Mouse (Mus musculus): ENCODE results near the gene Dhx57. TPM values are rescaled to one million over a fixed set of nuclear protein-coding genes. Genes with fewer than 3 reads are reported as not detected.
A peak's percentile ranks its signal among the peaks of the same experiment; 100 is the strongest.
"Not testable (repeated sequence)": the region's sequence is repeated elsewhere in the genome, so short reads cannot be mapped to it uniquely, and the experiment has no call there.

Gene Dhx57
- polyA plus RNA-seq, 1 experiment from 2014 or later, result 3.9 TPM

DNA sequence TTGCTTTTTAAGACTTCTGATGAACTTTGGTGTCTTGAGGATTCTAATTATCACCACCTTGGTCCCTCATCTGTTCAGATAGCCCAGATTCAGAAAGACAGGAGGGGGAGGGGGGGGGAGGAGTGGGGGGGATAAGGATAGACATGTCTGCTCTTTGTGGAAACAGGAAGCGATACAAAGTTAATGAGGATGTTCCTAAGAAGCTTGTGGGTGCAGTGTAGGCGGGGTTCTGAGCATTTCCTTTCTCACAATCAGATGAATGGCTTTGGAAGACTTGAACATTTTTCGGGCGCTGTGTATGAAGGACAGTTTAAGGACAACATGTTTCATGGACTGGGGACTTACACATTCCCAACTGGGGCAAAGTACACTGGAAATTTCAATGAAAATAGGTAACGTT lies 5.0 kb upstream of the Dhx57 start:
- Histone ChIP-seq H3K36me3 (replicated peaks) (no peaks in the 10 kb centered on the region), H3K27me3 (no peaks in the 10 kb centered on the region), H3K4me2 (no peak overlapping the region), H3K27ac (replicated peaks) (no peak overlapping the region), H3K9ac (no peak overlapping the region), H3K4me3 (replicated peaks) (no peak overlapping the region), H3K9me3 (replicated peaks) (no peaks in the 10 kb centered on the region), H3K4me1 (replicated peaks) (no peaks in the 10 kb centered on the region)
- WGBS (ENCODE audit: insufficient replicate concordance), result 52% methylated on average over 5 of the region's 5 CpGs
- no peak for ATAC-seq (ENCODE audit: insufficient read depth)

DNA sequence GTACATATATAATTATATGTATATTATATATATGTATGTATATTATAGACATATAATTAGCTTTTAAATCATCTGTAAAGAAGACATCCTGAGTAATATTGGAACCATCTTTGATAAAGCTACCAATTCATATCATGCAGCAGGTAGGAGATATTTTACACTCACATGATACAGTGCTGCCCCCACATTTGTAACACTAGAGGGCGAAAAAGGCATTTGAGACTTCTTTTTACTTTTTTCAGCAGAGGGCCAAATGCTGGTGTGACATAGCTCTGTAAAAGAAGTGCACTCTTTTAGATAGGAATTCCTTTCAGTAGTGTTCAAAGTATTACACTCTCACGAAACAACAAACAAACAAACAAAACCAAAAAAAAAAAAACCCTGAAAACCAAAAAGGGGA lies 872 bp upstream of the Dhx57 start:
- 11% methylated on average over 2 of the region's 2 CpGs for WGBS (ENCODE audit: insufficient replicate concordance)
- no peak overlapping the region for H3K27ac ChIP-seq (replicated peaks)
- no peak overlapping the region for H3K4me2 ChIP-seq
- H3K4me3 ChIP-seq (replicated peaks), result no peak overlapping the region
- H3K9me3 ChIP-seq (replicated peaks), result no peaks in the 10 kb centered on the region
- H3K9ac ChIP-seq, result no peak overlapping the region
- no peaks in the 10 kb centered on the region for H3K36me3 ChIP-seq (replicated peaks)
- H3K27me3 ChIP-seq, result no peaks in the 10 kb centered on the region
- ATAC-seq (ENCODE audit: insufficient read depth), result no peak
- peaks cover 19% of the 10 kb centered on the region for H3K4me1 ChIP-seq (replicated peaks)

DNA sequence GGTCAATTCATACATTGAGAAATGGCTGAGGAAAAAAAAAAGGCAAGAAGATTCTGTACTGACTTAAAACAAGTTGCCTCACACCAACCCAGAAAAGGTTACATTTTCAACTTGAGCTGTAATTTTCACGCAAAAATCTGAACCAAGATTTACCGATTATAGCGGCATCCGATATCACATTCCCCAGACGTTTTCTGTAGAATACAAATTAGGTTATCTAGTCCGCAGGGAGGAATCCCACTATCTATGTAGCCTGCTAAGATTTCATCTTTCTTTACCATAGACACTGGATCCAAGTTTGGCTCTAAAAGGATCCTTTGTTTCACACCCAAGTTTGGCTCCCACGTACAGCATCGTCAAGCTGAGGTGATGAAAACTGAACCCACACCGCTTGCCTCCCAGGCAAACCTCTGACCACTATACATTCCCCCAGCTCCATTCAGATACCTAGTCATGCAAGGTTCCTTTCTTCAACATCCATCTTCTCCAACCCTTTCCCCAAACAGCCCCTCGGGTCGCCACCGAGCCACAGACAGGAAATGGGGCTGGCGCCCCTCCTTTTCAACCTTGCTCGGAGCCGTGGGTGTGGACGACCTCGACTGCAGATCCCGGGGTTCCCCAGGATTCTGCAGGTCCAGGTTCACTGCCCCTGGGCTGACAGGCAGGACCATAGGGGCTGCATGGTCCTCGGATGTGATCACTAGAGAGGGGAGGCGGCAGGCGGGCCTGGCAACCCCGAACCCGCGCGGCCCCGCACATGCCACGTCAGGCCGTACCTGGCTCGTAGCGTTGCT lies 799 bp downstream of the Dhx57 start:
- Histone ChIP-seq H3K4me1 (replicated peaks) (peaks cover 19% of the 10 kb centered on the region), H3K36me3 (replicated peaks) (no peaks in the 10 kb centered on the region), H3K9ac (peak overlapping the region; percentile 76), H3K27me3 (no peaks in the 10 kb centered on the region), H3K9me3 (replicated peaks) (no peaks in the 10 kb centered on the region), H3K4me3 (replicated peaks) (peak overlapping the region; percentile 91), H3K4me2 (peak overlapping the region; percentile 96), H3K27ac (replicated peaks) (peak overlapping the region; percentile 70)
- WGBS (ENCODE audit: insufficient replicate concordance), result under 1% methylated on average over 30 of the region's 30 CpGs
- ATAC-seq (ENCODE audit: insufficient read depth), result no peak; the same call in 1 of the 2 replicates

DNA sequence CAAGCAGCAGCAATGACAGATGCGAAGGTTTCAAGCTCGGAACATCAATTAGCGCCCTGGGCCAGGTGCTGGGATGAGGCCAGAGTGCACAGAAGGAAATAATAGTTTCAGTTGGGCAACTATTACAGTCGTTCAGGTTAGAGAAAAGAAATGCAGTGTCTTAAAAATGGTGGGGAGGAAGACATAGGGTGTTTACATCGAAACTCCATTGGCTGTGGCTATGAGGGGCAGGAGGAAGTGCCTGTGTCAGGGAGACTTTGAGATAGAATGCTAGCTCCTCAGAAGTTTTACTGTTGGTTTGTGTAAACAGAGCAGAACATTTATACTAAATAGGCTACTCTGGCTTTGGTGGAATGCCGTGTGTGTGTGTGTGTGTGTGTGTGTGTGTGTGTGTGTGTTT lies 2.3 kb downstream of the Dhx57 start:
- Histone ChIP-seq H3K36me3 (replicated peaks) (no peaks in the 10 kb centered on the region), H3K4me2 (0 out of 2 replicates have a peak overlapping the region, but pooled peaks have one; percentile 96), H3K4me3 (replicated peaks) (no peak overlapping the region), H3K27me3 (no peaks in the 10 kb centered on the region), H3K9me3 (replicated peaks) (no peaks in the 10 kb centered on the region), H3K4me1 (replicated peaks) (peaks cover 19% of the 10 kb centered on the region), H3K27ac (replicated peaks) (no peak overlapping the region), H3K9ac (no peak overlapping the region)
- WGBS (ENCODE audit: insufficient replicate concordance), result 66% methylated on average over 6 of the region's 6 CpGs
- ATAC-seq (ENCODE audit: insufficient read depth), result no peak

DNA sequence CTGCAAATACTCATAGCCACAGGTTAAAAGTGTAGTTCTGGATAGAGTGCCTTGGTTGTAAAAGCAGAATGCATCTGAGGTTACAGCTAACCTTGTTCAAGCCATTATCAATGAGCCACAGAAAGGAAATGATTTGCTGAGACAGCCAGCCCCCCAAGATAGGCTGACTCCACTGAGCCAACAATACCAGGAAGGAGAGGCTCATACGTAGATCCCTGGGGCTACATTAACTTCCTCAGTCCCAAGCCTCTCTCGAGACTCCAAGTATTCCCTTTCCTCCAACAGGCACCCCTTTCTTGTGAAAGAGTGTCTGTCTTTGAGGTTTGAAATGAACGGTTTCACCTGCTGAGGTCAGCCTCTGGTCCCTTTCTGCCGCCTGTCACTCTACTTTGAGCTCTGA lies 5.8 kb downstream of the Dhx57 start:
- H3K27me3 ChIP-seq, result no peaks in the 10 kb centered on the region
- H3K36me3 ChIP-seq (replicated peaks), result peaks cover 5% of the 10 kb centered on the region; the same call in 1 of the 2 replicates
- H3K27ac ChIP-seq (replicated peaks), result no peak overlapping the region
- H3K4me2 ChIP-seq, result no peak overlapping the region
- ATAC-seq (ENCODE audit: insufficient read depth), result no peak
- H3K9me3 ChIP-seq (replicated peaks), result no peaks in the 10 kb centered on the region
- H3K4me3 ChIP-seq (replicated peaks), result no peak overlapping the region
- H3K9ac ChIP-seq, result no peak overlapping the region
- 27% methylated on average over 4 of the region's 4 CpGs for WGBS (ENCODE audit: insufficient replicate concordance)
- peaks cover 20% of the 10 kb centered on the region for H3K4me1 ChIP-seq (replicated peaks)

DNA sequence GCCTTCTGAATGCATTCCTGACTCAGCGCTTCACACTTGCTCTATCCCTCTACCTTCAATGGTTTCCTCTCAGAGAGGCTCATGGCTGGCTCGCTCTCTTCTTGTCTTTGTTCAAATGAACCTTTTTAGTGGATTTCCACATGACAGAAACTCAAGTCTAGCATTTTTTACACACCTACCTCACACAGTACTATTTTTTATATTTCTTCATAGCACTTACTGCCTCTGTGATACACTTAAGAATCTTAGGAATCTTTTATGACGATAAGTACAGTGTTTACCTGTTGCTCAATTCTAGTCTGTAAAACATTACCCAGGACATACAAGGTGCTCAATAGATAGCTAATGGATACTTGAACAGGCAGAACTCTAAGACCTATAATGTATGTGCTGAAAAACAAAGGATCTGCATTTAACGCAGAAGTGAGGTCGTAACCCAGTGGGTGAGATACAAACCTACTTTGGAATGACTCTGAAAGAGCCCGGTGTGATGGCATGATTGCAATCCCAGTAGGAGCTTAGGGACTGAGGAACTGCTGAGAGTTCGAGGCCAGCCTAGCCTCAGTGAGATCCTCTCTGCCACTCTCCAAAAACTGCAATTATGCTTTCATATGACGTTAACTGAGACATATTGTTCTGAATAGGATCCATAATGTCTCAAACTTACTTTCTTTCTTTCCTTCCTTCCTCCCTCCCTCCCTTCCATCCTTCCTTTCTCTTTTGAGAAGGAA lies 10.8 kb downstream of the Dhx57 start:
- Histone ChIP-seq H3K36me3 (replicated peaks) (peaks cover 24% of the 10 kb centered on the region), H3K4me2 (no peak overlapping the region), H3K9ac (no peak overlapping the region), H3K27ac (replicated peaks) (no peak overlapping the region), H3K9me3 (replicated peaks) (no peaks in the 10 kb centered on the region), H3K4me3 (replicated peaks) (no peak overlapping the region), H3K4me1 (replicated peaks) (peaks cover 6% of the 10 kb centered on the region; the same call in 1 of the 2 replicates), H3K27me3 (no peaks in the 10 kb centered on the region)
- no peak for ATAC-seq (ENCODE audit: insufficient read depth)
- WGBS (ENCODE audit: insufficient replicate concordance), result 74% methylated on average over 8 of the region's 8 CpGs

DNA sequence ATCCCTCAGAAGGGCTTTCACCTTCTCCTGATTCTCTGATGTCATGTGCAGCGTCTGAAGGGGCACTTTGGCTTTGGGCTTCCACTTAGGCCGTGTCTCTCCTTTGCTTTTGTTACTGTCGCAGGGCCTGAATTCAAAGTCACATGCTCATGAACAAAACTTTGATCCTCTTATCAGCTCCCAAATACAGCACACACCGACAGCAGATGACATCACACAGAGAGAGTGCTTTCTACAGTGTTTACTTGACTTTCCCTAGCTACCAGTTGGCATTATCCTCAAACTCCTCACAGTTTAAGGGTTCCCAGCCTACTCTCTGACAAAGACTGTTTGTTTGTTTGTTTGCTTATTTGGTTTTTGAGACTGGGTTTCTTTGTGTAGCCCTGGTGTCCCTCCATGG lies 12.0 kb downstream of the Dhx57 start:
- Histone ChIP-seq H3K9me3 (replicated peaks) (no peaks in the 10 kb centered on the region), H3K4me2 (no peak overlapping the region), H3K27me3 (no peaks in the 10 kb centered on the region), H3K36me3 (replicated peaks) (peaks cover 28% of the 10 kb centered on the region), H3K4me1 (replicated peaks) (peaks cover 6% of the 10 kb centered on the region; the same call in 1 of the 2 replicates), H3K4me3 (replicated peaks) (no peak overlapping the region), H3K9ac (no peak overlapping the region), H3K27ac (replicated peaks) (no peak overlapping the region)
- no peak for ATAC-seq (ENCODE audit: insufficient read depth)
- 62% methylated on average over 4 of the region's 4 CpGs for WGBS (ENCODE audit: insufficient replicate concordance)

DNA sequence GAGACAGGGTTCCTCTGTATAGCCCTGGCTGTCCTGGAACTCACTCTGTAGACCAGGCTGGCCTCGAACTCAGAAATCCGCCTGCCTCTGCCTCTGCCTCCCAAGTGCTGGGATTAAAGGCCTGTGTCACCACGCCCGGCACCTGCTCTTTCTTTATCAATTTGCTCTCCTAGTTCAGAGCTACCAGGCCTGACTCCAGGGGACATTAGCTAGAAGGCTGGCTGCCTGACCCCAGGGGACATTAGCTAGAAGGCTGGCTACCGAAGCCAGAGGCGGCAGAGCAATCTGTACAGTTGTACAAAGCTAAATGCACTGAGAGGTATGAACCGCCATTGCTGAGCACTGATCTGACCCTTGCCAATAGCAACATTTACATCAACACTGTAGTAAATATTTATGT lies 19.7 kb downstream of the Dhx57 start:
- H3K27me3 ChIP-seq; ATAC-seq (ENCODE audit: insufficient read depth); H3K4me3 ChIP-seq (replicated peaks); H3K27ac ChIP-seq (replicated peaks); H3K9me3 ChIP-seq (replicated peaks); H3K4me2 ChIP-seq; H3K4me1 ChIP-seq (replicated peaks); H3K9ac ChIP-seq: not testable (repeated sequence)
- peaks cover 60% of the 10 kb centered on the region for H3K36me3 ChIP-seq (replicated peaks)
- 84% methylated on average over 7 of the region's 7 CpGs for WGBS (ENCODE audit: insufficient replicate concordance)

DNA sequence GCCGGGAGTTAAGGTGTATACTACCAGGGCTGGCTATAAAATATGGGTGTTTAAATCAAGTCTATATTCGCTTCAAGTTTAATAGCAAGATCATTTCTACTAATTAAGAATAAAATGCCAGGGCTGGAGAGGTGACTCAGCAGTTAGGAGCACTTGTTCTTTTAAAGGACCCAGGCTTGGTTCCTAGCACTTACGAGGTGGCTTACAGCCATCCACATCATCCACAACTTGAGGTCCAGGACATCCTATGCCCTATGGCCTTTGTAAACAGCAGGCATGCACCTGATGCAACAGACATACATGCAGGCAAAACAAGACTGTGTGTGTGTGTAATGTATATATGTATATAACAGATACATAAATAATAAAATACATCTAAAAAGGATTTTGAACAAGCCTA lies 22.1 kb downstream of the Dhx57 start:
- Histone ChIP-seq H3K4me1 (replicated peaks) (no peaks in the 10 kb centered on the region), H3K36me3 (replicated peaks) (peaks cover 57% of the 10 kb centered on the region), H3K27ac (replicated peaks) (no peak overlapping the region), H3K27me3 (no peaks in the 10 kb centered on the region), H3K4me2 (no peak overlapping the region), H3K9me3 (replicated peaks) (no peaks in the 10 kb centered on the region), H3K9ac (no peak overlapping the region), H3K4me3 (replicated peaks) (no peak overlapping the region)
- 74% methylated on average over 3 of the region's 3 CpGs for WGBS (ENCODE audit: insufficient replicate concordance)
- no peak for ATAC-seq (ENCODE audit: insufficient read depth)

DNA sequence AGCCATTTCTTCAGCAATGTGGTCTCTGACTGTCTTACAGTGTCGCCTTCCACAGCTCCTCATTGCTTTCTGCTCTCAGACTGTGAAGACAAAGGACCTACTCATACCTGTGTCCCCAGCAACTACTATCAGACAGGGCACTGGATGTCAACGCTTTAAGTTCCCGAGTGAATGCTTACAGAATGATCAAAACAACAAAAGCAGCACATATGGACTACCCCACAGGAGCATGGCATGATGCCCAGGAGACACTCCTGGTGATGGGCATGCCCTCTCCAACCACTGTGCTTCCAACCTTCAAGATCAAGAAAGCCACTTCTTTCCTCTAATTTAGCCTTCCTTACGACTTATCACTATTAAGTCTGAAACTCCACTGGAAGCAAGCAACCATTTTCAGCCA lies 23.2 kb downstream of the Dhx57 start:
- WGBS (ENCODE audit: insufficient replicate concordance), result 79% methylated on average over 4 of the region's 4 CpGs
- Histone ChIP-seq H3K27ac (replicated peaks) (no peak overlapping the region), H3K4me2 (no peak overlapping the region), H3K9ac (no peak overlapping the region), H3K36me3 (replicated peaks) (peaks cover 53% of the 10 kb centered on the region), H3K4me1 (replicated peaks) (no peaks in the 10 kb centered on the region), H3K27me3 (no peaks in the 10 kb centered on the region), H3K9me3 (replicated peaks) (no peaks in the 10 kb centered on the region), H3K4me3 (replicated peaks) (no peak overlapping the region)
- no peak for ATAC-seq (ENCODE audit: insufficient read depth)

DNA sequence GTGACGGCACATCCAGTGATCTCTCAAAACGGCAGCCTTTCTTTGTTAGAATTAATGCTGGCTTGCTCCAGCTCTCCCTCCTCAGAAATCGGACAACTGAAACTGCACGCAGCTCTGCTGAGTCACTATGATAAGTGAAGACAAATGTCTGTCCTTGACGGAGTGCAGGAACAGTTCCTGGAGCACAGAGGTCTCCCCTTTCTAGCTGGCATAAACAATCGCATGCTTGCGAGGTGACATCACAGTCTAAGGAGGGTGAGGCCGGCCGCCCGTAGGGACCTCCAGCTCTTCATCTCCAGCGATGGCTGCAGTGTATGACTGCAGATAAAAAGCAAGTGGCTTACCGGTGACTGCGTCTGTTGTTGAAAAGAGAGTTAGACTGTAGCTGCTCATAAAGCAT lies 35.1 kb downstream of the Dhx57 start:
- Histone ChIP-seq H3K4me1 (replicated peaks) (no peaks in the 10 kb centered on the region), H3K4me2 (peak overlapping the region; percentile 9; the same call in 1 of the 2 replicates), H3K27ac (replicated peaks) (no peak overlapping the region), H3K36me3 (replicated peaks) (peaks cover 84% of the 10 kb centered on the region), H3K27me3 (no peaks in the 10 kb centered on the region), H3K9ac (no peak overlapping the region), H3K4me3 (replicated peaks) (no peak overlapping the region), H3K9me3 (replicated peaks) (no peaks in the 10 kb centered on the region)
- ATAC-seq (ENCODE audit: insufficient read depth), result peak; percentile 59
- WGBS (ENCODE audit: insufficient replicate concordance), result 52% methylated on average over 13 of the region's 13 CpGs

All from liver, embryonic 15.5 days (tissue).